Mouse (Mus musculus): ENCODE measurements around the gene Olfr119.

DNA sequence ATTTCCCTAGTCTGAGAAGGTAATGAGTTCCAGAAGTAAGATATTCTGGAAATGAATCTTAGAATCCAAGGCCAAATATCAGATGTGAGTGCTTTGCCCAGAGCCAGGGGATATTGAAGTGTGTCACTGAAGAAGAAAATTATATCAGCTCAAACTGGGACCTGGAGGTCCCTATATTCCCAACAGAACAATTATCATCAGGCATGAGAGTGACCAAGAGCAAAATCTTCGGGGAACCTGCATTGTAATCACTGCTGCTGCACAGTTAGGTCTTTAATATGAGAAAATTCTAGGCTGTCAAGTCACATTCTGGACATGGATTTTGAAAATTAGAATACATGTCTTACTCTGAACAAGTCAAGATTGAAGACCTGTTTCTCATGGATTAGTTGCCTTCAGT lies 32.7 kb upstream of the Olfr119 start, which contains the start of gene Olfr117:
- TF ChIP-seq CTCF (IDR thresholded peaks at IDR 0.05; ENCODE audit: low read depth, low read length) (no peak), POLR2A (IDR thresholded peaks at IDR 0.05; ENCODE audit: borderline replicate concordance, low read depth, low read length) (no peak)

Data from bone marrow macrophage, adult 2 months (primary cell).